Mouse (Mus musculus) left cerebral cortex, postnatal 25 days (tissue): ENCODE measurements around the gene Fam78b. TPM values are rescaled to one million over a fixed set of nuclear protein-coding genes. Genes with fewer than 3 reads are reported as not detected.

ENCODE experiments used
- DNase-seq, 2 experiments: peaks; one replicate each; pipeline ENCODE4 v3.0.0; 2022; ENCODE audit warnings: low spot score in 2 of 2, mixed read lengths in 1 of 2
- intact Hi-C: fragments of 180-260 bp; cut with DNase I; formaldehyde crosslinking; loops from one replicate; pipeline ENCODE4 v1.15.1; 2025
- total RNA-seq, 2 experiments: library from RNA; stranded (reverse); gene quantifications; 2 replicates each; pipeline ENCODE4 v1.2.3; 2021

Gene Fam78b
- total RNA-seq, 2 experiments from 2014 or later: 36.7 to 36.9 TPM

GRCm38 (mm10) chr1:167083181-167083580 is 82.0 kb downstream of the Fam78b start:
- no peak for DNase-seq
- intact Hi-C loops: loop anchor here (5.0 kb wide), 2 partner anchors 81 to 291 kb away; partner anchors contain the start of gene Fam78b

GRCm38 (mm10) chr1:167084330-167084729 is 83.1 kb downstream of the Fam78b start:
- peak in 1 of 2 experiments; percentile 81 for DNase-seq
- intact Hi-C loops: loop anchor here (5.0 kb wide), 2 partner anchors 82 to 292 kb away; partner anchors contain the start of gene Fam78b

GRCm38 (mm10) chr1:167085461-167085860 is 84.2 kb downstream of the Fam78b start:
- DNase-seq: no peak
- intact Hi-C loops: no loop called here

GRCm38 (mm10) chr1:167090466-167090865 is 89.2 kb downstream of the Fam78b start:
- intact Hi-C loops: no loop called here
- DNase-seq: peak in 1 of 2 experiments; percentile 50

GRCm38 (mm10) chr1:167093551-167093950 is 92.3 kb downstream of the Fam78b start:
- DNase-seq: no peak
- intact Hi-C loops: no loop called here

GRCm38 (mm10) chr1:167094589-167095148 is 93.5 kb downstream of the Fam78b start:
- DNase-seq: no peak
- intact Hi-C loops: no loop called here

GRCm38 (mm10) chr1:167098741-167099140 is 97.5 kb downstream of the Fam78b start:
- intact Hi-C loops: no loop called here
- DNase-seq: no peak

- DNase-seq: no peak
- intact Hi-C loops: no loop called here
These were observed 100.8 kb downstream of the Fam78b start for GRCm38 (mm10) chr1:167102046-167102445.

GRCm38 (mm10) chr1:167102566-167102965 is 101.3 kb downstream of the Fam78b start:
- intact Hi-C loops: no loop called here
- DNase-seq: no peak

- intact Hi-C loops: no loop called here
- DNase-seq: no peak
These were observed 103.9 kb downstream of the Fam78b start for GRCm38 (mm10) chr1:167104956-167105626.

- no peak for DNase-seq
- intact Hi-C loops: no loop called here
These were observed 104.7 kb downstream of the Fam78b start for GRCm38 (mm10) chr1:167105916-167106315.

GRCm38 (mm10) chr1:167108973-167109509 is 107.8 kb downstream of the Fam78b start:
- intact Hi-C loops: no loop called here
- no peak for DNase-seq

- no peak for DNase-seq
- intact Hi-C loops: no loop called here
These were observed 113.3 kb downstream of the Fam78b start for GRCm38 (mm10) chr1:167114363-167115050.

- intact Hi-C loops: no loop called here
- no peak for DNase-seq
These were observed 113.9 kb downstream of the Fam78b start for GRCm38 (mm10) chr1:167115121-167115520.

- intact Hi-C loops: no loop called here
- no peak for DNase-seq
These were observed 115.5 kb downstream of the Fam78b start for GRCm38 (mm10) chr1:167116733-167117132.

GRCm38 (mm10) chr1:167118971-167119370 is 117.8 kb downstream of the Fam78b start:
- intact Hi-C loops: no loop called here
- DNase-seq: peak in 1 of 2 experiments; percentile 69

GRCm38 (mm10) chr1:167119439-167119838 is 118.2 kb downstream of the Fam78b start:
- DNase-seq: peak; percentile 45 to 71
- intact Hi-C loops: no loop called here

GRCm38 (mm10) chr1:167122436-167122835 is 121.2 kb downstream of the Fam78b start:
- intact Hi-C loops: no loop called here
- DNase-seq: no peak

GRCm38 (mm10) chr1:167123551-167123950 is 122.3 kb downstream of the Fam78b start:
- intact Hi-C loops: no loop called here
- no peak for DNase-seq

- no peak for DNase-seq
- intact Hi-C loops: no loop called here
These were observed 124.7 kb downstream of the Fam78b start for GRCm38 (mm10) chr1:167125870-167126269.
